Mouse (Mus musculus) thymus, postnatal 10 days (tissue): ENCODE measurements around the gene Myo15b.
A peak's percentile ranks its signal among the peaks of the same experiment; 100 is the strongest.

Source experiments
- DNase-seq, 2 experiments: peaks; one replicate each; pipeline ENCODE4 v3.0.0; 2021; ENCODE audit warnings: low spot score in 2 of 2

Myo15b gene

DNA sequence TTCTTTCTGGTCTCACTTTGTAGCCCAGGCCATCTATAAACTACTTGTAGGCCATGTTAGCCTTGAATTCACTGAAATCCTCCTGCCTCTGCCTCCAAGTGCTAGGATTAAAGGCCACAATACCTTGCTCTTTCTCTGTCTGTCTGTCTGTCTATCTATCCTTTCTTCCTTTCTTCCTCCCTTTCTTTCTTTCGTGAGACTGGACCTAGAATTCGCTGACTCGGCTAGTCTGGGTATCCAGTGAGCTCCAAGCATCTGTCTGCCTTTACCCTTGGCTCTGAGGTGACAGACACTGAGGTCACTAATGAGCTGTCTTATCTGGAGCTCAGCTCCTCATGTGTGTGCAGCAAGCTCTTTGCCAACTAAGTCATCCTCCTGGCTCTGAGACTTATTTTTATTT, 17.7 kb downstream of the Myo15b start:
- DNase-seq, result no peak

DNA sequence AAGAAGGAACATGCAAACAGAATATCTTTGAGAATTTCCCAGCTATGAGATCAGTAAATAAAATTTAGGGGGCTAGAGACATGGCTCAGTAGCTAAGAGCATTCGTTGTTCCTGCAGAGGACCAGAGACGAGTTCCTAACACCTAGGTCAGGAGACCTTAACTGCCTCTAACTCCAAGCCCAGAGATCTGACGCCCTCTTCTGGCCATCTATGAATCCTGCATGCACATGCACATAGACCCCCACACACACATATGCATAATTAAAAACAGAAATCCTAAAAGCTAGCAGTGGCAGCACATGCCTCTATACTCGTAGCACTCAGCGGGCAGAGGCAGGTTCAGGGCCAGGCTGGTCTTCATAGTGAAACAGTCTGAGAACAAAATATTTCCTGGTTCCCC, 18.2 kb downstream of the Myo15b start:
- DNase-seq, result no peak

DNA sequence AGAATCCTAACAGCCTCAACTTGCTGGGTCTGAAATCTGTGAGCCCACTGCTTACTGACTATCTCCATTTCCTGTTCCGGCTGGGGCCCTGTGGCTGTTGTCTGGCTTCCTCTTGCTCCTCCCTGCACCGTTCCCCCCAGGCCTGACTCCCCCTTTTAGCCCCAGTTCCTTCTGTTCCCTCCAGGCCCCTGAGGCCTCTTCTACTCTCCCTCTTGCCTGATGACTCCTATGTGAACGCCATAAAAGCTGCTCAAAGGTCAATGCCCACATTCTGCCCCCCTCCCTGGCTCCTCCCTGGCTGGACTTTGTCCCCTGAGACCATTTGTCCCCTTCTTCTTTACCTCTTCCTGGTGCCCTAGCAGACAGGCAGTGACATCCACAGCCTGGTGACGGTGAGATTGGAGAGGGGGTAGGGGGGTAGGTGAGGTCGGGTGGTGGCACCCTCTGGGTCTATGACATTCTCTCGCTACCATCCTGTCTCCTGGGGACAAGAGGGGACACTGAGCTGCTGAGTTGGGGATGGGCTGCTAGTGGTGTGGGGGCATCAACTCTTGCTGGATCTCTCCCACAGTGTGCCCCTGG, 19.1 kb downstream of the Myo15b start:
- no peak for DNase-seq

DNA sequence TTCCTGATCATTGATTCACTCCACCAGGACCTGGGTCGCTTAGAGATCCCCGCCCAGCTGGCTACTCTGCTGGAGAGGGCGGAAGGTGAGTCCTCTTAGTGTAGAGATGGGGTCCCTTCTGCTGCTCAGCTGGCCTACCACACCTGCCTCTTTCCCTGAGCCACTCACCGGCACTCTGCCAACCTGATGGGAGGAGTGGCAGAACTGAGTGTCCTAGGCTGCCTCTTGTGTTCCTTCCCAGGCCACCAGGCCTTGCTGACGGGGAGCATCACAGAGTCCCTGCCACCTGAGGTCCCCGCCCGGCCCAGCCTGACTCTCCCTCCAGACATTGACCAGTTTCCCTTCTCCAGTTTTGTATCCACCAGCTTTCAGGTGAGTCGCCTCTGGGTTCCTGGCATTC, 19.9 kb downstream of the Myo15b start:
- no peak for DNase-seq

DNA sequence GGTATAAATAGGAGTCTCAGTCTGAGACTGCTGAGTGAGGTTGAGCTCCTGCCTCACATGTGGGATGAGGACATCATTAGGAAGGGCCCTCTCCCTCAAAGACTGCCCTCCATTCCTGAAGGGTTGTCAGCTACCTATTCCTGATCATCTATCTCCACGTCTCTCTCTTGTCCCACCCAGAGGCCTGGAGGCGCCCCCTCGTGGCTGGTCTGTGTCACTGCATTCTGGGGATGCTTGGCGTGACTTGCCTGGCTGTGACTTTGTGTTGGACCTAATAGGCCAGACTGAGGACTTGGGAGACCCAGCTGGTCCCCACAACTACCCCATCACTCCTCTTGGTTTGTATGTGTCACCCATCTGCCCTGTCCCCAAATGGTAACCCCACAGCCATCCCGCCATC, 22.8 kb downstream of the Myo15b start:
- DNase-seq, result peak in 1 of 2 experiments; percentile 60

DNA sequence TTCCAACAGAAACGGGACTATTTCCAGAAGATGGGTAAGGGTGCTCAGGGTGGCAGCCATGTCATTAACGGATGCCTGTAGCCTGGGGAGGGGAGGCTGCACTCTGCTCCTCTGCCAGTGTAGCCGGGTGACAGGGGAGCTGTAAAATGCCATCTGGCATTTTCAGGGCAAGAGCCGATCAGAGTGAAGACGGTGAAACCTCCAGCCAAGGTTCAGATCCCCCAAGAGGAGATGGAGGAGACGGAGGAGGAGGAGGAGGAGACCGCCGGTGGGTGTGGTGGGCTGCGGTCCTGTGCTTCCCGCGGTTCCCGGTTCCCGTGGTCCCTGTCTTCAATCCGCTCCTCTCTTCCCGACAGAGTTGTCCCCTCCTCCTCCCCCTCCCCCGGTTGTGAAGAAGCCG, 25.0 kb downstream of the Myo15b start:
- no peak for DNase-seq

DNA sequence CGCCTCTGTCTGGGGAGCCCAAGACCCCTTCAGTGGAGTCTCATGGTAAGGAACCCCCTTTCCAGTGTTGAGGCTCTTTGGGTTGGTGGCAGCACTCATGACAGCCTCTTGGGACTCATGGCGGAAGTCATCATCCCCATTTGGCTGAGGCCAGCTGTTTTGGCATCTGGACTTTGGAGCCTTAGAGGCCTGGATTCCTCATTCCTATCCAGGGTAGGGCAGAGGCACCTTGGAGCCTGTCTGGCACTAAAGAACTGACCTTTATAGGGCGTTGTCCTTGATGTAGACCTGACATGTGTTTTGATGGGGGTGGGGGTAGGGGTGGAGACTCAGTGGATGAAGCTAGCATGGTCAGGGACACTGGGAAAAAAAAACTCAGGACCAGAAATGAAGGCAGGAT, 26.2 kb downstream of the Myo15b start:
- no peak for DNase-seq

DNA sequence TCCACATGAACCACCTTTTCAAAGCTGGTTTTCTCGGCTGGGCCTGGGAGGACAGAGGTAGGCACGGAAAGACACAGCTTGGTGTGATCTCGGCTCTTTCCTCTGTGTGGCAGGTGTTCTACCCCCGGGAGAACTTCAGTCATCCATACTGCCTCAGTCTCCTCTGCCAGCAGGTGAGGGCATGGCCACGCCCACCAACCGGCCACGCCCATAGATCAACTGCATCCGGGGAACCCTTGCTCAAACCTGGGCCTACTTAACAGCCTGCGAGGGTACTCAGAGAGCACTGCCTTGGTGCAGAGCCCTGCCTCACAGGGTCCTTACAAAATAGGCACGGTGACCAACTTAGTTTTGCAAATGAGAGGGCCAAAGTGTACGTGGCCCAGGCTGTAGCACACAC, 27.1 kb downstream of the Myo15b start:
- no peak for DNase-seq

DNA sequence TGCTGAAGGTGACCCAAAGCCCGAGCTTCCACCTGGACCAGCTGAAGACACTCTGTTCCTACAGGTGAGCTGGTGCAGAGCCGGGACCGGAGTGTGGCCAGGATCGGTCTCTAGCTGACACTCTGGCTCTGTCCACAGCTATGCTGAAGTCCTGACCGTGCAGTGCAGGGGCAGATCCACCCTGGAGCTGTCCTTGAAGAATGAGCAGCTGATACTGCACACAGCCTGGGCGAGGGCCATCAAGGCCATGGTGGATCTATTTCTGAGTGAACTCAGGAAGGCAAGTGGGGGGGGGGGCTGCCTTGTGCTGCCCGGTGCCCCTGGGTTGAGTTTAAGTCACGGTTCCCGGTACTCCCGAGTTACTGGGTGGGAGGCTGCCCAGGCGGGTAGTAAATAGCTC, 28.2 kb downstream of the Myo15b start:
- DNase-seq, result no peak

DNA sequence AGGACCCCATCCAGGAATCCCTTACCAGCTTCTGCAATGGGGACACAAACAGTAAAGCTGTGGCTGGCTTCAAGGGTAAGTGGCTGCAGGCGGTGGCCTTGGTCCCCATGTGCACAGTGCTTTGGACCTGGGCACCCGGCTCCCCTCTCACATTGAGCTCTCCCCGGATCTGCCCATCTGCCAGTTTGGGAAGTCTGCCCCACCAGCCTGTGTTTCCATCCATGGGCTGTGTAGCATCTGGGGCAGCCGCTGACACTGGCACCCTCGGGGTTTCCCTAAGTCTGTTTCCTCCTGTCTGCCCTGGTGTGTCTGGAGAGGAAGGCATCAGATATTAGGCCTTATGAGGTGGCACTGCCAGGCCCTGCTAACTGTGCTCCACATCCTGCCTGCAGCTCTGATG, 29.8 kb downstream of the Myo15b start:
- no peak for DNase-seq

DNA sequence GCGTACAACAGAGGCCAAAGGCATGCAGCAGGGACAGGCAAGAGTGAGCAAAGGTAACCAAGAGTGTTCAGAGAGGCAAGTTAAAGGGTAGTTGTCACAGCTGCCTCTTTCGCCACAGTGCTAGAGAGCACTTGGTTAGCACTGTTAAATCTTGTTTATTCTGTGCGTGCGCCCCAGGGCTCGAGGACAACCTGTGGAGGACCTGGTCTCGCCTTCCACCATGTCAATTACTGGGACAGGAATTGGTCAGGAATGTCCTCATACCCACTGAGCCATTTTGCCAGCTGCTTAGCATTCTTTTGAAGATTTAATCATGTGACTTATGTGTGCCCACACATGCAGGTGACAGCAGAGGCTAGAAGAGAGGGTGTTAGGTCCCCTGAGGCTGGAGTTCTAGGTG, 31.0 kb downstream of the Myo15b start:
- DNase-seq, result no peak

DNA sequence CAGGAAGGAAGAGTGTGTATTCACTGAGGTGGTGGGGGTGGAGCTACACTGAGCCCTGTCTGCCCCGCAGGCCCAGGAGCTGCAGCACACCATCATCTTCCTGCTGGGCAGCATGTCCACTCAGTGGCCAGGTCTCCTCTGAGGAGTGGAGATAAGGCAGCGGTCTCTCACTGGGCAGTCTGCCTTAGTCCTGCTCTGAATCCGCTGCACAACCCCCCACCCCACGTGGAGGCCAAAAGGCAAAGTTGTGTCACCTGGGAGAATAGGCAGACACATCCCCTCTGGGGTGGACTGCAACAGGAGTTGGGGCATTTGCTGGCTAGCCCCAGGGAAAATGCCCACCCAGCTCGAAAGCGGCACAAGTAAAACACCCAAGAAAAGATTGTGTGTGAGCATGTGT, 34.0 kb downstream of the Myo15b start:
- no peak for DNase-seq

DNA sequence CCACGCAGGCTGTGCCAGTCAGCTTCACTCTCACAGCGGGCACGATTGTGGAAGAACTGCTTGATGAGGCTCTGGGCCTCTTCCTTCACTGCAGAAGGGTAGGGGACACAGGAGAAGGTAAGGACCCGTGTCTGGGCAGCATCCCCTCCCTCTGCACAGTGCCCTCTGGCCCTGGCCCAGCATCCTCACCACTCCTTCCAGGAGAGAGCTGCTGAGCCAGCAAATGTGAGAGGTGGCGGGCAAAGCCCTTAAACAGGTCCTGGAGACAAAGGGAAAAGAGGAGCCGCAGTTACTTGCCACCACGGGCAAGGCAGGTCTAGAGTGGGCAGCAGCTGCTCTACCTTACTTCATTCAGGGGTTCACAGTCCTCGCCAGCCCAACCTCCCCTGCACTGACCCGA, 34.9 kb downstream of the Myo15b start:
- no peak for DNase-seq

DNA sequence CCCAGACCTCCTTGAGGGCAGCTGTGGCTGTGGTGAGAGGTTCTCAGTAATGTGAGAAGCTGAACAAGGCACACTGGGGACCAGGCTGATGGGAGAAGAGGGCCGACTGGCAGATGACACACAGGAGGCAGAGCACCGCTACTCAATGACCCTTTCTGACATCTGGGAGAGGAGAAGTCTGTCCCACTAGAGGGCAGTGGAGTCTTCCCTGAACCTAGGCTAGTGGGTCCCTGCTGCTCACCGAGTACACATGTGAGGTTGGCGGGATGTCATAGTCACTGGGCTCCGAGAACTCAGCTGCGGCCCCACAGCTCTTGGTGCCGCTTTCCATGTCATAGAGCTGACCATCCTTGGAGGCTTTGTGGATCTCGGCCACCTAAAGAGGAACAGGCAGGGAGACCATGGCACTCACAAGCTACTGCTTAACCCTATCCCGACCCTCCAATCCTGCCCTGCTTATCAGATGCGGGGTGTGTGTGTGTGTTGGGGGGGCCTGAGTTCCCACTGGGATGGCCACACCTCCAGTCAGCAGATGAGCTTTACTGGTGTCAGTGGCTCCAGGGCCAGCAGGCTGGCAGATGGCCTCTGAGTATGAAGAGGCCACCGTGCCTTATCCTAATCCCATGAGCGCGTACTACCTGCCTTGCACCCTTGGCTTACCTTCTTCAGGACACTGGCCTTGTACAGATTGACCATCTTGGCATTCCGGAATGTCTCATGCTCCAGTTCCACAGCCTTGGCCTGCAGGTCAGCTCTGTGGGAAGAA, 36.7 kb downstream of the Myo15b start:
- peak; percentile 63 to 80 for DNase-seq

DNA sequence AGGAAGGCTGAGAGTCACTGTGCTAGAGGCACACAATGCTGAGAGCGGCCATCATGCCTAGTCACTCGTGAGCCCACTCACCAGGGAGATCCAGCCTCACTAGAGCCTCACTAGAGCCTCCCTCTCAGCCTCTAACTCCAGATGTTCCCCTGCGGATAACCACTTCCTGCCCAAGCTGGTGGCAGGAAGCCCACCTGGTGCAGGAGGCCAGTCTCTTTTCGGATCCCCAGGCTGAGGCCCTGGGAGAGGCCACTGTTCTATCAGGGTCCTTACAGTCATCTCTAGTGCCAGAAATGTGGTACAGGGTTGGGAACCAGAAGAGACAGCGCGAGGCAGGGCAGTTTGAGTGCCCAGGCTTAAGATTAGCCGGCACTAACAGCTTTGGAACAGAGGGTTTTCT, 40.2 kb downstream of the Myo15b start:
- peak; percentile 76 to 81 for DNase-seq

DNA sequence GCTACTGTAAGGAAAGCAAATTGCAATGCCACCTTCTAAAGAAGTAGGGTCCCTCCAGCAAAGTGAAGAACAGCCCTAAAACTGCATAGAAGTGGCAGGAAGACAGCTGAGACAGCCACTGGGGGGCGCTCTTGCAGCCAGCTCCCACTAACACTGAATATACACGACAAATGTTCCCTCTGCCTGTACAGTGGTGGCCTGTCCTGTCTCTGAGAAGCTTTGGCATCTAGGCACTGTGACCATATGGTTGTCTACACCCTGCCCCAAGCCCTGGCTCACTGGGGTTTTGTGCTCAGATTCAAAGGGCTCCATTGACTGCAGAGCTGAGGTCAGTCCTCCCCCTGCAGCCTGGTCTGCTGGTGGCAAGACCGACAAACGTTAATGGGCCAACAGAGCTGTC, 40.7 kb downstream of the Myo15b start:
- peak; percentile 68 to 88 for DNase-seq

DNA sequence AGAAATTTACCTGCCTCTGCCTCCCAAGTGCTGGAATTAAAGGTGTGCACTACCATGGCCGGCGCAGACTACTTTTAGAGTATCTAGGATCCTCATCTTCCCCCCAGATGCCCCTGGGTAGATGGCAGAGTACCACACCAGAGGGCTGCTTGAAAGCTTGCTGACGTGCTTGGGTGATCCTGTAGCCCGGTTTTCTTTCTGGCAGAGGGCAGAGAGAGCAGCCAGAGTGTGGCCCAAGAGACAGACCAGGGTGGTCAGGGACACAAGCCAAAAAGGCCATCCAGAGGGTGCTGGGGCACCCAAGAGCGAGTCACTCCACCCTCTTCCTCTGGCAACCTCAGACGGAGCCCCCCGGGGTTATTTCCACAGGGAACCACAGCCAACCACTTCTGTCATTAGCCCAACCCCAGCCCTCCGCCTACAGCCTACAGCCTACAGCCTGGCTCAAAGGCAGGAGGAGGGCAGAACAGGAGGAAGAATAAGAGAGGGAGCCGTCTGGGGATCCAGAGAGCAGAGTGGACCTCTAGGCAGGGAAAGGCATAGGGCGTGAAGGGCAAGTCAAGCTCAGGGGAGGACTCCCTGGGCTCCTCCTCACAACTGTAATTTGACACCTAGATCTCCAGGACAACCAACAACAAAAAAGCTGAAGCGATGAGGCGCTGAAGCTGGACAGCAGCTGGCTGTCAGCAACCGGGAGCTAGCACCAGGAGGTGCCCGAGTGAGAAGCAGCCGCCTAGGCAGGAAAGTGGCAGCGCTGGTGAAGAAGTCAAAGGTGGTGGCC, 41.5 kb downstream of the Myo15b start, which contains the start of gene Smim5:
Smim5 (plus strand) TSS at position 481 of the 781 bp plus-strand sequence.
- peak in 1 of 2 experiments; percentile 44 for DNase-seq

DNA sequence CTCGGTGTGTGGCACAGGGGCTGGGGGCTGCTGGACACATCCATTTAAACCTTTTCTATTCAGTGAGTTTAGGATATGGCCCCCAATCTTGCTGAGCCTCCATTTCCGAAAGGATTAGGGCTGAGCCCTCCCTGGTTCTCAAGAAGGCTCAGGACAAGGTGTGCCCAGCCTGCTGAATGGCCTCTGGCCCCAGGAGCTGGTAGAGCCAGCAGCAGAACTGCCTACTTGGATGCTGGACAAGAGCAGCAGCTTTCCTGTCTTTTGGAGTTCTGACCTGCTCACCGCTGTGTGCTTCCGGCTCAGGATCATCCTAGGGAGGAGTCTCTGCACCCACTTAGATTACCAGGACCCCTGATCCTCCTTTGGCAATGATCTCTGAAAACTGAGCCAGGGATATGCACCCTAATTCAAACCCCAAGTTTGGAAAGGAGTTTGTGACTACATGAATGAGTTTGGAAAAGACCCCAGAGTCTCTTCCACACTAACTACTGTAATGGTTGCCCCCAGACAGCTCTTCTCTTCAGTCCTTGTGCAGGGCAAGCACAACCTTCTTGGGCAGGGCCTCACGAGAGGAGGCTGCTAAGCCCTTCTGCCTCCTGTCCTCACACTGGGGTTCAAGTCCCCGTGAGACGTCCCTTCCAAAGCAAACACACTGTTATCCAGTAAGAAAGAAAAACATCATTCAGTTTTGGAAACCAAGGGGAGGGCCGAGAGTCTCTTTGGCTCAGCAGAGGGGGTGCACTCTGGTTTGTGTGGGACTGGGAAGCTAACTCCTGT, 42.5 kb downstream of the Myo15b start:
- no peak for DNase-seq

DNA sequence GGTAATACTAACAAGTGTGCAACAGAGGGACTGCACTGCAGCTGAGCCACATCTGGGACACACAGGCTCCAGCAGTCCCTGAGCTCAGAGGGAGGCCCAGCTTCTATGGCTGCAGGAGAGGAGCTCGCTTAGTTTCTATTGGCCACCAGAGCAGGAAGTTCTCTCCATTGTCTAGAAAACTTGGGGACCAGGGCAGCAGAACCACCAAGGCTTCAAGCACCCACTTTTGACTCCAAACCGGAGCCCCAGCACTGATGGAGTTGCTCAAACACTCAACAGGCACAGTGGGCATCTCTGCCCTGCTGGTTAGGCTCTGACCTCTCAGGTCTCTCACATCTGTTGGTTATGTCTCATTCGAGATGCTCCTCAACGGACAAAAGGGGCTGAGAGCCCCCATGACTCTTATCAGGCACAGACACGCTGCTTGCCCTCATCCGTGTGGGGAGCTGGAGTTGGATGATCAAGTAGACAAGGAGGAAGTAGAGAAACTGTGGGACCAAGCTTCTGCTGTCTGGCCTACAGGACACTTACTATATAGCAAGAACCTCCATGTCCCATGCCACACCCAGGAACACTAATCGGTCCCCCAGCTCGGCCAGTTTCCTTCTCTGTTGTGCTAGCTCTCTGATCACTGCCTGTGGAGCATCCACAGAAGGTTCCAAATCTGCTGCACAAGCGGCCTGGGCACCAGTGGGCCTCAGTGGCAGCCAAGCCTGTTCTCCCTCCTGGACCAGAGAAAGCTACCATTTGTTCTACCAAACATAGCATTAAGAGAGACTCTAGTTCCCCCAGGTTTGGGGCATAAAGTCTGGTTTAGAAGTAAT, 43.3 kb downstream of the Myo15b start:
- DNase-seq, result peak; percentile 57 to 58

DNA sequence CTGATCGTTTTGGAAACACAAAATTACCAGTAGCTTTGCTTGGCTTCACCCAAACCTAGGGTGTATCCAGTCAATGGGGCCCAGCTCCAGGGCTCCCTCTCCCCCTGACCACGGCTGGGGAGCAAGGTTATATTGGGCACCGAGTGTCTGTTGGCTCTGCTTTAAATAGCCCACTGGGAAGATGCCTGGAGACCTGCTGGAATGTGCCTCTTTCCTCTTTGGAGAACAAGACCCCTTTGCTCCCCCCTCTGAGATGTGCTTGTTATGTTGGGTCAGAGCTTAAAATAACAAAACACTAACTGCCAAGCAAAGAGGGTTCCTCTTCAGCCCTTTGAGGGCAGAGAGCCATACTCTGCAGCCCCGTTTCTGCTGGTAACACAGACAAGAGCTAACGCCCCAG, 44.0 kb downstream of the Myo15b start:
- no peak for DNase-seq

DNA sequence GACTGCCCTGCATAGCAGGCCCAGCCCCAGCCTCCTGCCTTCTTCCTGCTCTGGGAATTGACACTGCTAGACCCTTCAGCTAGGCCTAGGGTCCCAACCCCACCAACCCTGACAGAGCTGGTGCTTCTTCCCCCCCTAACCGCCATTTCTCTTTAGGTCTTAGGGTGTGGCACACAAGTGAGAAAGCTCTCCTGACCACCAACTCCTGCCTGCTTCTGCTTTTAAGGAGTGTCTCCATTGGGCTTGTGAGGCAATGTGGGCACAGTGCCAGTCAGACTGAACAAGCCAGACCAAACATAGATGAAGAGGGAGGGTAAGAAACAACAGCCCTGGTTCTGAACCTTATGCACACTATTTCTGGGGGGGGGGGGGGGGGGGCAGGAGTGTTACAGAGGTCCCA, 44.6 kb downstream of the Myo15b start:
- no peak for DNase-seq
